Mouse (Mus musculus) frontal cortex, adult (tissue): ENCODE measurements around the gene Fut11.

Experiments
- ATAC-seq: cut with Nextera tagmentation; 2 replicates; pipeline ENCODE4 v1.9.2; 2017; ENCODE audit warnings: mild to moderate bottlenecking, moderate library complexity, mixed read lengths; ENCODE audit not compliant: low TSS enrichment

The Fut11 gene

DNA sequence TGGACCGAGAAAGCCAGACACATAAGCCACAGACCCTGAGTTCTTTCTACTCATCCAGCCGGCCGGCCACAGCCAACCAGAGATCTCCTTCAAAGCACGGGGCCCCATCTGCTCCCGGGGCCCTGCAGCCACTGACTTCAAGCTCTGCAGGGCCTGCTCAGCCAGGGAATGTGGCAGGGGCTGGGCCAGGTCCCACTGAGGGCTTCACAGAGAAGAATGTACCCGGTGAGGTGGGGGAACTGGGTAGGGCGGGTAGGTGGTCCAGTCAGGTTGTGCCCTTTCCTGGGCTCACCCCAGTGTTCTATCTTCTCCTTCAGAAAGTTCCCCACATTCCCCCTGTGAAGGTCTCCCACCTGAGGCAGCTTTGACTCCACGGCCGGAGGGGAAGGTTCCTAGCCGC, 23.7 kb downstream of the Fut11 start:
- no peak for ATAC-seq

DNA sequence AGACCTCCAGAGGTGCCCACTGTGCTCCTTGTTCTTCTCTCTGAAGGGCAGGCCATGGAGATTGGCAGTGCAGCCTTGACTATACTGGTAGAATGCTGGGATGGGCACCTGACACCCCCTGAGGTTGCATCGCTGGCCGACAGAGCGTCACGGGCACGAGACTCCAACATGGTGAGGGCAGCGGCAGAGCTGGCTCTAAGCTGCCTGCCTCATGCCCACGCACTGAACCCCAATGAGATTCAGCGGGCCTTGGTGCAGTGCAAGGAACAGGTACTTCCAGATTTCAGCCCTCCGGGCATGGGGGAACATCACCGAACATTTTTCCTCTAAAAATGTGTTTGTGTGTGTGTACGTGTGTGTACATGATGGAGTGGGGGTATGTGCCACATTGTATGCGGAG, 25.0 kb downstream of the Fut11 start:
- no peak for ATAC-seq

DNA sequence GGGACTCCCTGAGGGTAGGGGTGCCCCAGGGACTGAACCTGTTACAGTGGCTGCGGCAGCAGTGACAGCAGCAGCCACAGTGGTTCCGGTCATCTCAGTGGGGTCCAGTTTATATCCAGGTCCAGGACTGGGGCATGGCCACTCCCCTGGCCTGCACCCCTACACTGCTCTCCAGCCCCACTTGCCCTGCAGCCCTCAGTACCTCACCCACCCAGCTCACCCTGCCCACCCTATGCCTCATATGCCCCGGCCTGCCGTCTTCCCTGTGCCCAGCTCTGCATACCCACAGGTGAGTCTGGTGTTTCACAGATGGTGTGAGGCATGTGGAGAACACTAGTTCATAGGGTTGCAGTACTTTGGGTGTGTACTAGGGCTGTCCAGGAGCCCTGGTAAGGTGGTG, 26.6 kb downstream of the Fut11 start:
- no peak for ATAC-seq

DNA sequence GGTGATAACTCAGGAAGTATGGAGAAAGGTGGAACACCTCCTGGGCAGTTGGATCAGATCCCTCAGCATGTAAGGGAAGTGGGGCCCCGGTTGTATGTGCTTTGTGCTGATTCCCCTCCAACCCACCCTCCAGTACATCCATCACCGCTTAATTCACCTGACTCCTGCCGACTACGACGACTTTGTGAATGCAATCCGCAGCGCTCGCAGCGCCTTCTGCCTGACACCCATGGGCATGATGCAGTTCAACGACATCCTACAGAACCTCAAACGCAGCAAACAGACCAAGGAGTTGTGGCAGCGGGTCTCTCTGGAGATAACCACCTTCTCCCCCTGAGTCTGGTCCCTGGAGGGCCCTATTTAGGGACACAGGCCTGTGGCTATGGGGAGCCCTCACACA, 28.2 kb downstream of the Fut11 start:
- ATAC-seq: no peak

DNA sequence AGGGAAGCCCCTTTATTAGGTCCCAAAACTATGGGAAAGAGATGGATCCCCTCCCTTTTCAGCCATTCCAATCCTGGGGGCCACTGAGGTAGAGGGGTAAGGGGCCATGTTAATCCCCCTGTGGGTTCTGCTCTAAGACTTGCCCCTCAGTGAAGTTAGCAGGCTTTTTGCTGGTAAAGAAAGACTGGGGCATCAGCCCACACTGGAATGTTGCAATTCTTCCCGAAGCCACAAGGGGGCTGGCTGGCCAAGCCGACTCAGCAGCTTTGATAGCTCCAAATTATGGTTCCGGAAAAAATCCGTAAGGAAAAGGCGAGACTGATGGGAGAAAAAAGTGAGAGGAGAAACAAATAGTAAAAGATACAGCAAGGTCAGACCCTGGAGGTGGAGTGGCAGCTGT, 29.3 kb downstream of the Fut11 start:
- peak; percentile 56 for ATAC-seq

DNA sequence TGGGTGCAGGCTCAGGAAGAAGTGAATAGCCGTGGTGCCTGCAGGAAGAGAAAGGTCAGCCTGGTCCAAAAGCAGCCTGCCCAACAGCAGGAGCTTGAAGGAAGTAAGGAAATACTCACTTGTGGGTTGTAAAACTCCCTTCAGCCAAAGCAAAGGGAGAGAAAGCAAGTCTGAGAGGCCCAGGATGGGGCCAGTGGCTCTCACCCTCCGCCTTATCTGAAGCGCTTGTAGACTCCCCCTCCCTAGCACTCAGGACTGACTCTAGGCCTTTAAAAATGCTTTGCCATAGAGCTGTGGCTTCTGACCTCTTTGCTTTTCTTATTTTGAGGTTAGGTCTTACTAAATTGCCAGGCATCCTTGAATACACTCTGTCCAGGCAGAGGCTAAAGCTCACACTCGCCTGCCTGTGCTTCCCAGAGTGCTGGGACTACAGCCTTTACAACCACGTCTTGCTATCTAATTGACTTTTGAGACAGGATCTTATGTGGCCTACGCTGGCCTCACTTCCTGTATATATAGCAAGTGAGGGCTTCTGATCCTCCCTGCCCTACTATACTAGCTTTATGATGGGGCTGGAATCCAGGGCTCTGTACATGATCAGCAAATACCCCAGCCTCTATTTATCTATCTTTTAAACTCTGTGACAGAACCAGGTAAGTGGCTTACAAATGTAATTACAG, 31.0 kb downstream of the Fut11 start:
- no peak for ATAC-seq

DNA sequence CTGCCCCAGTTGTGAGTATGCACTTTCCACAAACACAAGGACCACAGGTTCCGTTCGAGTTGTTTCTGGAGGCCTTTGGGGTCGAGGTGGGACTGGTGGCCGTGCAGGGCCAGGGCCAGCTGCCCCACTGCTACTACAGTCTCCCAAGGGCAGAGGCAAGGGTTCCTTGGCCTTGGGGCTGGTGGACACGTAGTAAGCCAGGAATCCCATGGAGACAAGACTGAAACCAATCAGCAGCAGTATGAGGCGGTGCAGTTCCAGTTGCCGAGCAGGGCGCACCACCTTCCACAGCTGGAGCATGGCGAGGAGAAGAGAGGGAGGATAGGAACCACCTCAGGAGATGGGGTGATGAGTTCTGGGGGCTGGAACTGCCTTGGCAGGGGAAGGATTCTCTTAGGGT, 35.1 kb downstream of the Fut11 start:
- no peak for ATAC-seq

DNA sequence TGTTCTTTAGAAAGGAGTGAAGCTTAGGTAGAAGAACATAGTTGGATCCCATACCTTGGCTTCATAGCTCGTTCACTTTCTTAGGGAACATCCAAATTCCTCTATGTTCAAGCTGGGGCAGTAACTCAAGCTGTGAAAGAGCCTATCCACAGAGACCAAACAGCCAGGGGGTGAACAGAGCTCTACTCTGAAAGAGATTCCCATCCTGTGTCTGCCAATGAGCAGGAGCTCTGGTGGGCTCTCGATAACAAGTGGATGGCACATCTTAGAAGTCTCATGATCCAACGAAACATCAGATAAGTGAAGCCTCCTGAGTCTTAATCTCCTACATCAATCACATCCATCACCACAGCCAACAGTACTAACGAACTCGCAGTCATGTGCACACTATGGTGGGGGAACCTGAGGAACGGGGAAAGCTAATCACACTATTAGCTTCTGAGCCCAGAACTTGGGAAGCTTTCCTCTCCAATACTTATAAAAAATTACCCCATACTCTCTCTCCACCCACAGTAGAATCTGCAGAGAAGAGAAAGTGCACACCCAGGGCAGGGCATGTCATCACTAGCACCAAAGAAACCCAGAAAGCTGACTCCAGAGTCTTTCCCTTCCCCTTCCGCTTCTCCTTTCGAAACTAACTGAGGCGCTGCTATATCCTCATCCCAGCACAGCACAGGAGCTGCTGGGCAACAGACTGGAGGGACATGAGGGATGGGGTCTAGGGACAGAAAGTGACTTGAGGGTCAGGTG, 36.3 kb downstream of the Fut11 start:
- no peak for ATAC-seq

DNA sequence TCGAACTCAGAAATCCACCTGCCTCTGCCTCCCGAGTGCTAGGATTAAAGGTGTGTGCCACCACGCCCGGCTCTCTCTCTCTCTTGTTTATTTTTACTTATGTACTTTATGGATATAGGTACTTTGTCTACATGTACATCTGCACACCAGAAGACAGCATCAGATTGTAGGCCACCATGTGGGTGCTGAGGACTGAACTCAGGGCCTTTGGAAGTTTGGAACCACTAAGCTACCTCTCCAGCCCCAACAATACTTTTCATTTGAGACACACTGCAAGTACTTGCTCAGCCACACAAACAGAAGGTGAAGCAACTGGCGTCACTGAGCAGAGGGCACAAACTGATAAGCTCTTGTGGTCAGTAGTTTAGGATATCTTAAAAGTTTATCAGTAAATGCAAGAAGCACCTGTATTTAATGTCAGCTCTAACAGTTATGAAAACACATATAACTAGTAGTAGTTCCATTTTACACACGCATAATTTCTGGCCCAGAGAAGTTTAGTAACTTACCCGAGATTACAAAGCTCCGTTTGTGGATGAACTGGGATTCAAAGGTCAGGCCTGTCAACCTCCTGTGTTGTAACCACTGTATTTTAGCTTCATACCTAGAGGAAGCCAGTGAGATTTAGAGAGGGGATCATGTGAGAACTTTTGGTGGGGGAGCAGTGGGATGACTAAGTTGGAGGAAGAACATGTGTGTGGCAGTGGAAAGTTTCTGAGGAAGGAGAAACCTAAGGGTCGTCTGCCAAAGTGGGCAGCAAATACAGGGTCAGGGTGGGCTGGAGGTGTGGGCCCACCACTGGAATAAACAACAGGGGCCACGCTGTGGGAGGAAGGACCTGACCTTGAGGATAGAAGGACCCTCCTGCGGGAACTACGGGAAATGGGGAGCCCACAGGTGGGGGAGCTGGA, 38.5 kb downstream of the Fut11 start:
- ATAC-seq: no peak

DNA sequence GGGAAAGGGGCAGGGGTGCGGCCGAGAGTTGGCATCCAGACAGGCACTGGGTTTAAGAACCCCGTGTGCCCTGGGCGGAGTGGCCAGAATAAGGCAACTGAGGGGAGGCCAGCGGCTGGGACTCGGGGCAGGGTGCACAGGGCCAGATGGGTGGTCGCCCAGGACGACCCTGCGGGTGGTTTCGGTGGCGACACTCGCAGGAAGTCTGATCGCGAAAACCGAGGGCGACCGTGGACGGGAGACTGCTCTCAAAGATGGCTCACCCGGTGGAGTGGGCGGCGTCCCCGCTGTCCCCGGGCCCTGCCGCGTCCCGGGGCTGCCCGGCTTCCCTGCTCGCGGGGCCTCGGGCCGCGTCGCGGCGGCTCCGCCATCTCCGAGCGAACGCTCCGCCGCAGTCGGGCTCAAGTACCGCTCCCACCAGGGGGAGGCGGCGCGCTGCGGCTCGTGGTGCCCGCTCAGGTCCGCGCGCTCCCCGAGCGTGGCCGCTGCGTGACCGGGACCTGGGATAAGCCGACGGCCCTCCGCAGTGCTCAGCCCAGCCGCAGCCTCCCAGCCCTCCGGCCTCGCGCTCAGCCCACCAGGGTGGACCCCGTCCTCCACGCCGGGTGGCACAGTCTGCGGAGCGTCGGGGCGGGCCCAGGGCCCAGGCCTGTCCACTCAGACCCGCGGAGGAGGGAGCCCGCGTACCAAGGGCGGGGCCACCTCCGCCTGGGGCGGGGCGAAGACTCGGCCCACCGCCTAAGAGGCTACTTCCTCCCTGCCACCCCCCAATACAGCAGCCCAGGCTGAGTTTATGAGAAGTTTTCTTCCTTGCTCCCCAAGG, 39.4 kb downstream of the Fut11 start, which contains the start of gene Ndst2:
Ndst2 (minus strand) TSS at position 611 of the 823 bp plus-strand sequence.
- peak; percentile 82 for ATAC-seq

DNA sequence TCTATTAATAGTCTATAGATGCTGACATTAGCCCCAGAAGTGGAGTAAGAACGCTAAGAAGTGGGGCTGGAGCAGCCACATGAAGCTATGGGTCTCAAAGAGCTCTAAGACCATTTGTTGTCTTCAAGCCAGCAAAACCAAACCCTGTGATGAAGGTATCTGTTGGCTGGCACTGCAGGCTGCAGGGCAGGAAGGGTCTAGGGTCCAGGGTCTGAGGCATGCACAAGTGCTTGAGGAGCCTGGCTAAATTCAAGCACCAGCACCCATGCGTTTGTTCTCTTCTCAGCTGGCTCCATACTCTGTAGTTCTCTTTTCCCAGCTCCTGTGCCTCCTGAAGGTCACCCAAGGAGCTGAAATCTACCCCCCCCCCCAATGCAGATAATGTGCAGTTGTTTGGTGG, 40.3 kb downstream of the Fut11 start:
- no peak for ATAC-seq

DNA sequence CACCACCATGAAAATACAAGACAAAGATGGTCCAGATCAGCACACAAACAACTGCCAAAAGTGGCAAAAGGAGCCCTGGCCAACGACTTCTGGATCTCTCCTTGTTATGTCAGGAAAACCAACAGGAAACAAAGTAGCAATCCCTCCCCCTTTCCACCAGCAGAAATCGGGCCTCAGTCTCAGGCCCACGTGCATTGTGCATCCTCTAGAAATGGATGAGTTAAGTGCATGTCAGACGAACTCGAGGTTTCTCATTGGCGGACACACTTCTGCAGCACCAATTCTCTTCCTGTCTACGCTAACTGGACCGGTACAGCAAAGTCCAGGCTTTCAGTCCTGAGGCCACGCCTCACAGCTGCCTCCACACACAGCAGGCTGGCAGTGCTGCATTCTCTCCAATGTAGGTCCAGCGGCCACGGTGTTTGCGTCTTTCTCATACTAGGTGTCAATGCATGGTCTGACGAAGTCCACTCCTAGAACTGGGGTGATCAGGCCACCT, 41.2 kb downstream of the Fut11 start:
- ATAC-seq: no peak

DNA sequence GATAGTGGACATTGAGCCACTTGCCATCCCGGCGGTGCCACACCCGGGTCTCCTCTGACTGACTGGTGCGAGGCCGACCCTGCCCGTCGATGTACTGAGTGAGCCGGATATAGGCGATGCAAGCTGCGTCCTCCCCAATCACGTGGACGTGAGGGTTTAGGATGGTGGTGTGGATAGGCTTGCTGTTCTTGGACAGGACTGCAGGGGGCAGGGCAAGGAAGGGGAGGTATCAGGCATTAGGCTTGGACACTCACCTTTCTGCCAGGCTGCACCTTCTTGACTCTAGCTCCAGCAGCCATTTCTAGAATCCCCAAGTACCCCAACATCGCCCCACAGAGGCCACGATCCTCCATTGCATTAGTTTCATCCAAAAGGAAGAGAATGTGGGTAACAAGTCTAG, 42.5 kb downstream of the Fut11 start:
- 0 out of 2 replicates have a peak, but pooled peaks have one; percentile 7 for ATAC-seq

DNA sequence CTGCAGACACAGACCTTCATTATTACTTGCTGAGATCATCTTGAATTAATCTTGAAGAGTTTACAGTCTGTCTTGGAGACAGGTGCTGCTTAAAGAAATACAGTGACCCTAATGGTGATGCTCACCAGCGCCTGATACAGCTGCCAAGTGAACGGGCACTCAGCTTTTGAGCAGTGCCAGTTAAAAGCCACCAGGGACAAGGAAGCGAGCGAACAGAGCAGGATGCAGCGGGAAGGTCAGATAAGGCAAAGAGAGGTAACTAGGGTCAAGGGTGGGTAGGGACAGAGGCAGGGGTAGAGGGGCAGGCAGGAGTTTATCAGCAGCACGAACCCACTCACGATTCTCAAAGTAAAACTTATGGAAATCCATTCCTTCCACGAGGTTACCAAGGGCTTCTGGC, 43.7 kb downstream of the Fut11 start:
- no peak for ATAC-seq

DNA sequence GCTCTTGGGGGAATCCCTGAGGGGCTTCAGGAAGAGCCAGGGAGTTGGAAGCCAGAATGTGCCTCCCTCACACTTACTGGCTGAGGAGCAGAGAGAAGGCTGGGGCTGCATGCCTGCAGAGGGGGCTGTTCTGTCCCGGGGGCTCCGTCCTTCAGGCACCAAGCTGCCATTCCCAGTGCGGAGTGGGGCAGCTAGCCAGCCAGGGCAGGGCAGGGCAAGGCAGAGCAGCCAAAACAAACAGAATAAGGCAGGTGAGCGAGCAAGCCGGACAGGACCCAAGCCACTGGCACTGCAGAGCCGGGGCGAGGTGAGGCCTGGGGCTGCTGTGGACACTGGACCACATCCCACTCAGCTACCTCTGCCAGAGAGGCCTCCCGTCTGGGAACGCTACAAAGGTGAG, 46.5 kb downstream of the Fut11 start:
- no peak for ATAC-seq

DNA sequence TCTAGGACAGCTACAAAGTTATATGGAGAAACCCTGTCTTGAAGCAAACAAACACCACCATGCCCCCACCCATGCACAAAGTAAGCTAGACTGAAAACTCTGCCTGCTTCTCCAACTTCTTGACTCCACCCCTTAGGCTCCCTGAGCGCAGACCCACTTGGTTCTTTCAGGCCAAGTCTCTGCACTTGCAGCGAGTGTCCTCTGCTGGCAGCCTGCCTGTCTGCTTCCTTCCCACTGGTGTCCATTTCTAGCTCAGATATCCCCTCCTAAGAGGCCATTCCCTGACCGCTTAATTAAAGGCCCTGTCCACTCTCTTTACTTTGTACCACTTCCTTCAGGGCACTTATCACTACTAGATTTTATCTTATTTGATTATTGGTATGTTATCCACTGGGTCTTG, 48.8 kb downstream of the Fut11 start:
- ATAC-seq: no peak

DNA sequence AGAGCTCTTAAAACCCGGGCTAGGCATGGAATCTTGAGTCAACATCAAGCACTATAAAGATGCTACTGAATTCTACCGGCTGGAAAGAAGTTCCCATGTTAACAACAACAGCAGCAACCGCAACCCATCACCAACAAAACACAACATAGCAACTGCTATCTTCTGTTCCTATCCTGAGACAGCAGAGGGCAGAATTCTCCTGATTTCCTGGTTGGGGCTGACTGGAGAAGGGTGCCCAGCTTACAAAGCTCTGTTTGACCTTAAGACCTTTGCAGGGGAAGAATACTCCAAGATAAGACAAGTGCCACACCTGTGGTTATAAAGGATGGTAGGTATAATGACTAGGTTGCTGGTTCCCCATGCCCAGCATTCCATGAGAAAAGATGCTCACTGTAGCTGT, 52.2 kb downstream of the Fut11 start:
- peak; percentile 53 for ATAC-seq

DNA sequence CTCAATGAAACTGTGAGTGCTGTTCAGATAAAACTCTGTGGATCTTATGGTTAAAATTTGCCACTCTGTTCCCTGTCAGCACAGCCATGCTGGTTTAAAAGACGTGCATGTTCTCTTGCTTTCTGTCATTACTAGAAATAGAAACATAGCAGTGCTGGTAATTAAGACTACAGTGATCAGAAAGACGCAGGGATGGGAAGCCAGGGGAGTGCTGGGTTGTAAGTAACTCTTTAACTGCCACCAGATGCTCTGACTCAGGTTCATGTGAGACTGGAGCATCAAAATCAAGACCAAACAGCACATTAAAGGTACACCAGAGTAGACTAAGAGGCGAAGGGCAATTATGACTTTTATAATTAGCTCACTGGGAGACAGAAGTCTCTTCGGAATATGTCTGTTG, 53.6 kb downstream of the Fut11 start:
- ATAC-seq: peak; percentile 18; the same call in 1 of the 2 replicates

DNA sequence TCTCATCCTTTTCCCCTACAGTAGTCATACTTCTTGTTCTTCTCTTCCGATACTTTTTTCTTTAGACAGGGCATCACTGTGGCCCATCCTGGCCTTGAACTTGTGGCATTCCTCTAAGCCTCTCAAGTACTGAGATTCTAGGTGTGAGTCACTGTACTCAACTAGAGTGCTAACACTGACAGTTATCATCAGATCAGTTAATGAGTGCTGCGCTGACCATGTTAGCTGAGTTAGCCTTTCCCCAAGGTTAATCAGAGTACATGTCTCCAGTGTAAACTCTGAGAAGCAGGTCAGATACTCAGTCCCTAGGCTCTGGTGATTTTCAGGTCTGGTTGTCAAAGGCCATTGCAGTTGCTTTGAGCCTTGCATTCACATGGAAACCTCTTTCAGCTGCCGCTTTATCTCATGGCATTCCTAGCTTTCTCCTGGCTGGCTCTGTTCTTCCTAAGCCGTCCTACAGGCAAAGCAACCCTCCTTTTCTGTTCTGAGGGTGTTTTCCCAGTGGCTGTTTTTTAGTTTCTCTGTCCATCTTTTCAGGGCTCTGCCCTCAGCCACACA, 54.8 kb downstream of the Fut11 start:
- no peak for ATAC-seq

DNA sequence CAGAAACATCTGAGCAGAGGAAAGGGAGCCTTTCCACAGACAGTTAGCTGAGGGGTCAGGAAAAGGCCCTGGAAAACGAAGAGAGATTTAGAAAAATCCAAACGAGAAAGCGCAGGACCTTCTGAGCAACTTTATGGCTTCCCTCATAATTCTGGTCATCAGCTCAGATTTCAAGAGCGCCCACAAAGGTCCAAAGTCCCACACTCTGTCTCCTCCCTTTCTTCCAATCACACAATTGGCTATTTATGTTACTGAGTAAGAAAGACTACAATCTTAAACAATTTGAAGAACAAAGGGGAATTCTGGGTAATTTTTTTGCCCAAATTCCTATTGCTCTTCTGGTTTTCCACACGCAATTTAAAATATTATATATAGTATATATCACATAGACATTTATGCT, 55.7 kb downstream of the Fut11 start:
- no peak for ATAC-seq
